Mouse (Mus musculus): Measurements from ENCODE around the gene 7420426K07Rik.

Gene 7420426K07Rik

GRCm38 (mm10) chr9:98902819-98903218 is at the start of gene 7420426K07Rik:
Gene 7420426K07Rik (plus strand): TSS chr9:98903119.
- DNase-seq, result no peak

GRCm38 (mm10) chr9:98856210-98856609 is 46.7 kb upstream of the 7420426K07Rik start, which contains the start of gene Prr23a2:
Gene Prr23a2 (plus strand): TSS chr9:98856494.
- DNase-seq, result no peak

GRCm38 (mm10) chr9:98863463-98863862 is 39.5 kb upstream of the 7420426K07Rik start:
- no peak for DNase-seq

- DNase-seq, result no peak
These were observed 38.3 kb upstream of the 7420426K07Rik start, which contains the start of gene Prr23a3 for GRCm38 (mm10) chr9:98864571-98864970. Gene Prr23a3 (plus strand): TSS chr9:98864767.

GRCm38 (mm10) chr9:98901486-98901885 is 1.4 kb upstream of the 7420426K07Rik start:
- no peak for DNase-seq

GRCm38 (mm10) chr9:98920629-98921523 is 18.0 kb downstream of the 7420426K07Rik start:
- DNase-seq, result no peak

- DNase-seq, result no peak
These were observed 20.2 kb downstream of the 7420426K07Rik start for GRCm38 (mm10) chr9:98923119-98923518.

- DNase-seq, result no peak
These were observed 21.3 kb downstream of the 7420426K07Rik start for GRCm38 (mm10) chr9:98924183-98924582.

- peak; percentile 8 for DNase-seq
These were observed 26.6 kb downstream of the 7420426K07Rik start for GRCm38 (mm10) chr9:98929496-98929895.

GRCm38 (mm10) chr9:98932931-98933330 is 30.0 kb downstream of the 7420426K07Rik start:
- DNase-seq, result no peak

- DNase-seq, result no peak
These were observed 32.4 kb downstream of the 7420426K07Rik start for GRCm38 (mm10) chr9:98935190-98935909.

- no peak for DNase-seq
These were observed 36.4 kb downstream of the 7420426K07Rik start for GRCm38 (mm10) chr9:98939290-98939689.

- peak; percentile 13 for DNase-seq
These were observed 49.5 kb downstream of the 7420426K07Rik start for GRCm38 (mm10) chr9:98952171-98953050.

GRCm38 (mm10) chr9:98953291-98953690 is 50.4 kb downstream of the 7420426K07Rik start:
- no peak for DNase-seq

GRCm38 (mm10) chr9:98953830-98954229 is 50.9 kb downstream of the 7420426K07Rik start:
- DNase-seq, result no peak

All from thymus, postnatal 14 days (tissue).